Mouse (Mus musculus): ENCODE results near the gene Dbndd2. TPM values are rescaled to one million over a fixed set of nuclear protein-coding genes. Genes with fewer than 3 reads are reported as not detected.
A peak's percentile ranks its signal among the peaks of the same experiment; 100 is the strongest.

Gene Dbndd2
- polyA plus RNA-seq, 2 experiments = 4.0 to 5.8 TPM

GRCm38 (mm10) chr2:164494126-164494525 is 8.2 kb downstream of the Dbndd2 start:
- Histone ChIP-seq H3K4me3 (ENCODE audit: insufficient read depth in 1 of 2, low read depth in 2 of 2, low read length in 2 of 2) (no peak overlapping the region), H3K9ac (replicated peaks) (no peak overlapping the region), H3K9me3 (ENCODE audit: control insufficient read depth, low read length) (no peaks in the 10 kb centered on the region), H3K36me3 (replicated peaks; ENCODE audit: control insufficient read depth, insufficient read depth, low read depth) (no peaks in the 10 kb centered on the region), H3K27me3 (ENCODE audit: control insufficient read depth, insufficient read depth, low read length) (no peaks in the 10 kb centered on the region), H3K4me2 (ENCODE audit: low read depth) (no peak overlapping the region), H3K4me1 (replicated peaks; ENCODE audit: control insufficient read depth in 2 of 2, insufficient read depth in 2 of 2, low read length in 1 of 2) (peaks cover 7 to 10% of the 10 kb centered on the region in 2 experiments), H3K27ac (no peak overlapping the region)
- no peak for DNase-seq (ENCODE audit: low read depth in 3 of 3, low spot score in 3 of 3)
- WGBS (ENCODE audit: insufficient replicate concordance) = 37% methylated on average over 2 of the region's 2 CpGs
- ATAC-seq (ENCODE audit: insufficient read depth) = no peak
- no peak for TF ChIP-seq CTCF (IDR thresholded peaks at IDR 0.05; ENCODE audit: low read depth)
- no peak for TF ChIP-seq EP300 (IDR thresholded peaks at IDR 0.05; ENCODE audit: low read depth)

GRCm38 (mm10) chr2:164496331-164496730 is 10.4 kb downstream of the Dbndd2 start:
- no peaks in the 10 kb centered on the region for H3K27me3 ChIP-seq (ENCODE audit: control insufficient read depth, insufficient read depth, low read length)
- no peaks in the 10 kb centered on the region for H3K9me3 ChIP-seq (ENCODE audit: control insufficient read depth, low read length)
- peak overlapping the region; percentile 98 for H3K4me2 ChIP-seq (ENCODE audit: low read depth)
- H3K27ac ChIP-seq = no peak overlapping the region
- DNase-seq (ENCODE audit: low read depth in 3 of 3, low spot score in 3 of 3) (no peak), ATAC-seq (ENCODE audit: insufficient read depth) (no peak)
- no peaks in the 10 kb centered on the region; the same call in 1 of the 2 replicates for H3K36me3 ChIP-seq (replicated peaks; ENCODE audit: control insufficient read depth, insufficient read depth, low read depth)
- peaks cover 7 to 10% of the 10 kb centered on the region in 2 experiments for H3K4me1 ChIP-seq (replicated peaks; ENCODE audit: control insufficient read depth in 2 of 2, insufficient read depth in 2 of 2, low read length in 1 of 2)
- peak overlapping the region in 1 of 2 experiments; percentile 82; a peak in 1 of 4 replicates for H3K4me3 ChIP-seq (ENCODE audit: insufficient read depth in 1 of 2, low read depth in 2 of 2, low read length in 2 of 2)
- TF ChIP-seq EP300 (IDR thresholded peaks at IDR 0.05; ENCODE audit: low read depth) (no peak), CTCF (IDR thresholded peaks at IDR 0.05; ENCODE audit: low read depth) (no peak)
- 14% methylated on average over 1 of the region's 1 CpGs for WGBS (ENCODE audit: insufficient replicate concordance)
- no peak overlapping the region for H3K9ac ChIP-seq (replicated peaks)

- H3K4me1 ChIP-seq (replicated peaks; ENCODE audit: control insufficient read depth in 2 of 2, insufficient read depth in 2 of 2, low read length in 1 of 2) = peaks cover 7 to 10% of the 10 kb centered on the region in 2 experiments
- H3K27ac ChIP-seq = no peak within 1 kb of the TSS
- H3K4me2 ChIP-seq (ENCODE audit: low read depth) = peak within 1 kb of the TSS; percentile 98
- no peaks in the 10 kb centered on the region; the same call in 1 of the 2 replicates for H3K36me3 ChIP-seq (replicated peaks; ENCODE audit: control insufficient read depth, insufficient read depth, low read depth)
- peak within 1 kb of the TSS; percentile 81 to 82 for H3K4me3 ChIP-seq (ENCODE audit: insufficient read depth in 1 of 2, low read depth in 2 of 2, low read length in 2 of 2)
- H3K9me3 ChIP-seq (ENCODE audit: control insufficient read depth, low read length) = no peaks in the 10 kb centered on the region
- H3K9ac ChIP-seq (replicated peaks) = peak within 1 kb of the TSS; percentile 67
- ATAC-seq (ENCODE audit: insufficient read depth) (peak; percentile 90), DNase-seq (ENCODE audit: low read depth in 3 of 3, low spot score in 3 of 3) (peak; percentile 68 to 73 (median 71))
- no peaks in the 10 kb centered on the region for H3K27me3 ChIP-seq (ENCODE audit: control insufficient read depth, insufficient read depth, low read length)
- no peak for TF ChIP-seq EP300 (IDR thresholded peaks at IDR 0.05; ENCODE audit: low read depth)
- WGBS (ENCODE audit: insufficient replicate concordance) = 4% methylated on average over 43 of the region's 43 CpGs
Measured at GRCm38 (mm10) chr2:164496847-164497690, 11.2 kb downstream of the Dbndd2 start, which contains the start of gene Pigt. Pigt (plus strand) TSS chr2:164497520.

GRCm38 (mm10) chr2:164497691-164498268 is 11.9 kb downstream of the Dbndd2 start:
- 4% methylated on average over 21 of the region's 21 CpGs for WGBS (ENCODE audit: insufficient replicate concordance)
- H3K4me1 ChIP-seq (replicated peaks; ENCODE audit: control insufficient read depth in 2 of 2, insufficient read depth in 2 of 2, low read length in 1 of 2) = peaks cover 7 to 10% of the 10 kb centered on the region in 2 experiments
- no peak for TF ChIP-seq EP300 (IDR thresholded peaks at IDR 0.05; ENCODE audit: low read depth)
- no peak for TF ChIP-seq CTCF (IDR thresholded peaks at IDR 0.05; ENCODE audit: low read depth)
- DNase-seq (ENCODE audit: low read depth in 3 of 3, low spot score in 3 of 3) (no peak), ATAC-seq (ENCODE audit: insufficient read depth) (peak; percentile 47)
- peak overlapping the region; percentile 67 for H3K9ac ChIP-seq (replicated peaks)
- H3K9me3 ChIP-seq (ENCODE audit: control insufficient read depth, low read length) = no peaks in the 10 kb centered on the region
- H3K27me3 ChIP-seq (ENCODE audit: control insufficient read depth, insufficient read depth, low read length) = no peaks in the 10 kb centered on the region
- H3K27ac ChIP-seq = no peak overlapping the region
- peak overlapping the region; percentile 81 to 82 for H3K4me3 ChIP-seq (ENCODE audit: insufficient read depth in 1 of 2, low read depth in 2 of 2, low read length in 2 of 2)
- peak overlapping the region; percentile 98 for H3K4me2 ChIP-seq (ENCODE audit: low read depth)
- peaks cover 1% of the 10 kb centered on the region for H3K36me3 ChIP-seq (replicated peaks; ENCODE audit: control insufficient read depth, insufficient read depth, low read depth)

- Histone ChIP-seq H3K4me1 (replicated peaks; ENCODE audit: control insufficient read depth in 2 of 2, insufficient read depth in 2 of 2, low read length in 1 of 2) (peaks cover 7 to 10% of the 10 kb centered on the region in 2 experiments), H3K27me3 (ENCODE audit: control insufficient read depth, insufficient read depth, low read length) (no peaks in the 10 kb centered on the region), H3K9ac (replicated peaks) (no peak overlapping the region), H3K36me3 (replicated peaks; ENCODE audit: control insufficient read depth, insufficient read depth, low read depth) (peaks cover 11% of the 10 kb centered on the region), H3K9me3 (ENCODE audit: control insufficient read depth, low read length) (peaks cover 3% of the 10 kb centered on the region; the same call in 1 of the 2 replicates), H3K4me3 (ENCODE audit: insufficient read depth in 1 of 2, low read depth in 2 of 2, low read length in 2 of 2) (no peak overlapping the region), H3K27ac (no peak overlapping the region), H3K4me2 (ENCODE audit: low read depth) (no peak overlapping the region)
- WGBS (ENCODE audit: insufficient replicate concordance) = 55% methylated on average over 5 of the region's 5 CpGs
- TF ChIP-seq CTCF (IDR thresholded peaks at IDR 0.05; ENCODE audit: low read depth) = peak; percentile 51
- TF ChIP-seq EP300 (IDR thresholded peaks at IDR 0.05; ENCODE audit: low read depth) = no peak
- DNase-seq (ENCODE audit: low read depth in 3 of 3, low spot score in 3 of 3) (no peak), ATAC-seq (ENCODE audit: insufficient read depth) (no peak)
Measured at GRCm38 (mm10) chr2:164499317-164499716, 13.4 kb downstream of the Dbndd2 start.

Data from liver, embryonic 14.5 days (tissue).